Mouse (Mus musculus): Measurements from ENCODE around the gene Ramp3.

Gene Ramp3

GRCm38 (mm10) chr11:6670826-6671225, 12.5 kb downstream of the Ramp3 start:
- DNase-seq (ENCODE audit: low read depth), result no peak

GRCm38 (mm10) chr11:6674701-6675100, 16.4 kb downstream of the Ramp3 start:
- DNase-seq (ENCODE audit: low read depth), result no peak

- DNase-seq (ENCODE audit: low read depth), result no peak
These were observed 17.1 kb downstream of the Ramp3 start for GRCm38 (mm10) chr11:6675402-6675801.

GRCm38 (mm10) chr11:6676641-6677040, 18.3 kb downstream of the Ramp3 start:
- no peak for DNase-seq (ENCODE audit: low read depth)

- DNase-seq (ENCODE audit: low read depth), result no peak
These were observed 19.2 kb downstream of the Ramp3 start for GRCm38 (mm10) chr11:6677530-6677929.

GRCm38 (mm10) chr11:6679694-6680396, 21.5 kb downstream of the Ramp3 start:
- DNase-seq (ENCODE audit: low read depth), result peak; percentile 94

GRCm38 (mm10) chr11:6680397-6680818, 22.1 kb downstream of the Ramp3 start:
- DNase-seq (ENCODE audit: low read depth), result peak; percentile 75

GRCm38 (mm10) chr11:6684741-6685140, 26.4 kb downstream of the Ramp3 start:
- DNase-seq (ENCODE audit: low read depth), result no peak

GRCm38 (mm10) chr11:6688888-6689287, 30.6 kb downstream of the Ramp3 start:
- no peak for DNase-seq (ENCODE audit: low read depth)

GRCm38 (mm10) chr11:6692341-6692740, 34.0 kb downstream of the Ramp3 start:
- DNase-seq (ENCODE audit: low read depth), result no peak

GRCm38 (mm10) chr11:6694114-6694513, 35.8 kb downstream of the Ramp3 start:
- no peak for DNase-seq (ENCODE audit: low read depth)

GRCm38 (mm10) chr11:6695176-6695575, 36.9 kb downstream of the Ramp3 start:
- DNase-seq (ENCODE audit: low read depth), result peak; percentile 95

- peak; percentile 71 for DNase-seq (ENCODE audit: low read depth)
These were observed 38.2 kb downstream of the Ramp3 start for GRCm38 (mm10) chr11:6696551-6696950.

- no peak for DNase-seq (ENCODE audit: low read depth)
These were observed 39.4 kb downstream of the Ramp3 start for GRCm38 (mm10) chr11:6697751-6698150.

GRCm38 (mm10) chr11:6698281-6698680, 40.0 kb downstream of the Ramp3 start:
- DNase-seq (ENCODE audit: low read depth), result no peak

- DNase-seq (ENCODE audit: low read depth), result no peak
These were observed 43.9 kb downstream of the Ramp3 start for GRCm38 (mm10) chr11:6702258-6702657.

- peak; percentile 81 for DNase-seq (ENCODE audit: low read depth)
These were observed 46.5 kb downstream of the Ramp3 start for GRCm38 (mm10) chr11:6704851-6705250.

- DNase-seq (ENCODE audit: low read depth), result peak; percentile 66
These were observed 47.2 kb downstream of the Ramp3 start for GRCm38 (mm10) chr11:6705516-6705915.

- DNase-seq (ENCODE audit: low read depth), result peak; percentile 79
These were observed 48.5 kb downstream of the Ramp3 start for GRCm38 (mm10) chr11:6706796-6707195.

- peak; percentile 39 for DNase-seq (ENCODE audit: low read depth)
These were observed 50.1 kb downstream of the Ramp3 start for GRCm38 (mm10) chr11:6708437-6708836.

GRCm38 (mm10) chr11:6710409-6710808, 52.1 kb downstream of the Ramp3 start:
- DNase-seq (ENCODE audit: low read depth), result no peak

GRCm38 (mm10) chr11:6720746-6721145, 62.4 kb downstream of the Ramp3 start:
- no peak for DNase-seq (ENCODE audit: low read depth)

GRCm38 (mm10) chr11:6726921-6727320, 68.6 kb downstream of the Ramp3 start:
- no peak for DNase-seq (ENCODE audit: low read depth)

Data from induced T-regulatory cell, adult 2 months (primary cell).